Mouse (Mus musculus) stomach, embryonic 14.5 days (tissue): ENCODE data around the gene Map3k5. TPM values are rescaled to one million over a fixed set of nuclear protein-coding genes. Genes with fewer than 3 reads are reported as not detected.

Experiments used
- ATAC-seq: fragments of 200-750 bp; cut with Nextera tagmentation; 2 replicates; pipeline ENCODE4 v1.8.0; 2017; ENCODE audit warnings: low read depth, moderate TSS enrichment; ENCODE audit not compliant: insufficient number of reproducible peaks, insufficient read depth, low FRiP score
- H3K27ac ChIP-seq: fragments of 300-500 bp; sonication (generic); 2 replicates; pipeline ENCODE4 v1.5.1; 2014; ENCODE audit warnings: mild to moderate bottlenecking, low read length, moderate library complexity, mixed read lengths
- H3K27me3 ChIP-seq: fragments of 300-500 bp; sonication (generic); 2 replicates; pipeline ENCODE4 v1.6.1; 2014; ENCODE audit warnings: low read length, control low read depth, mixed read lengths; ENCODE audit not compliant: control insufficient read depth, insufficient read depth
- H3K36me3 ChIP-seq: fragments of 300-500 bp; sonication (generic); 2 replicates; pipeline ENCODE4 v1.6.1; 2014; ENCODE audit warnings: mild to moderate bottlenecking, control low read depth, low read length, moderate library complexity, mixed read lengths; ENCODE audit not compliant: control insufficient read depth, insufficient read depth
- H3K4me1 ChIP-seq: fragments of 300-500 bp; sonication (generic); 2 replicates; pipeline ENCODE4 v1.6.1; 2014; ENCODE audit warnings: low read length, control low read depth, mixed read lengths; ENCODE audit not compliant: control insufficient read depth, insufficient read depth
- H3K4me2 ChIP-seq: fragments of 300-500 bp; sonication (generic); replicated peaks from 2 replicates; pipeline ENCODE4 v1.6.1; 2014; ENCODE audit warnings: low read depth, low read length, control low read depth
- H3K4me3 ChIP-seq: fragments of 300-500 bp; sonication (generic); 2 replicates; pipeline ENCODE4 v1.5.1; 2014; ENCODE audit warnings: low read depth, low read length, control low read depth
- H3K9ac ChIP-seq: fragments of 300-500 bp; sonication (generic); replicated peaks from 2 replicates; pipeline ENCODE4 v1.6.1; 2014; ENCODE audit warnings: low read depth, mild to moderate bottlenecking, control low read depth, low read length, moderate library complexity, mixed read lengths
- H3K9me3 ChIP-seq: fragments of 300-500 bp; sonication (generic); 2 replicates; pipeline ENCODE4 v1.6.1; 2016; ENCODE audit warnings: low read depth, low read length, control low read depth; ENCODE audit not compliant: control insufficient read depth
- WGBS: fragments of 180-500 bp; shearing (Covaris S2); extraction: QIAGEN DNeasy Blood & Tissue Kit; methylation state at CpG from one replicate; pipeline ENCODE4 v1.1.7; 2014; 5-methylcytosine and 5-hydroxymethylcytosine counted together
- polyA plus RNA-seq: library from polyadenylated mRNA; unstranded; fragments of >200 nt; fragmentation: Nextera tagmentation; extraction: Ambion mirVana; gene quantifications from 2 replicates; pipeline ENCODE4 v1.2.1, GENCODE M21; 2014

The Map3k5 gene
- polyA plus RNA-seq, 1 experiment from 2014 or later, result 4.6 TPM

DNA sequence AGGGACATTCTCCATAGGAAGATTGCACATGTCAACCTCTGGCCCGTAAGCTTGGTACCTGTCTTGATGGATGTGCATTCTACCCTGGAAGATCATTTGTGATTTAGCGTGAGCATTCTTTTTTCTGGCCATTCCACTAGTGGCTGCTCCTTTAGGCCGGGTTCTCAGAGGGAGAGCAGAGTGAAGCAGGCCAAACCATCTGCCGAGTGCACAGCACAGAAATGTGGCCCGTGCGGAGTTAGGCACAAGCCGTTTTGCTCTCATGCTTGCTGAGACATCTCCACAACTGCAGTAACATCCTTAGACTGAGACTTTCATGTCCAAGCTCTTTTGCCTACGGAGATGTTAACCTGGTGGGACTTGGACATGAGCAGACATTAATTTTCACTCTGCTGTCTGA is 107.8 kb downstream of the Map3k5 start:
- WGBS, result 89% methylated on average over 8 of the region's 8 CpGs

DNA sequence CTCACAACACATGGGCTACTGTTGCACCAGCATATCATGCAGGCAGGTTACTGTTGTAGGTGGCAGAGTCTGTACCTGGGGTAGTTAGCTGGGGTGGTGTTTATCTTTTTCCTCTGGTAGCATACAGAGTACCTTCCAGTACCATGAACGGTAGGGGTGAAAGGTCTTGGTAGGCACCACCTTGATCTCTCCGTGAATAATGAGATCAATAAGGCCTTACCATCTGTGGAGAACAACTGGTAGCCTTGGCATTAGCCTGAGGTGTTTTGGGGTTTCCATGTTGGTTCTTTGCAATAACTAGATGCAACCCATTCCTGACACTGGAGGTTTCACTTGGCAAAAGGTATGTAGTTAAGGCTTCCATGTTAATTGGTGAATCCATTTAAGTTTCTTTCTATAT is 109.8 kb downstream of the Map3k5 start:
- 90% methylated on average over 2 of the region's 2 CpGs for WGBS
- H3K9me3 ChIP-seq, result no peaks in the 10 kb centered on the region
- H3K4me1 ChIP-seq, result no peaks in the 10 kb centered on the region
- H3K9ac ChIP-seq, result no peak overlapping the region
- H3K4me2 ChIP-seq, result no peak overlapping the region
- H3K36me3 ChIP-seq, result no peaks in the 10 kb centered on the region
- no peak for ATAC-seq
- H3K27ac ChIP-seq, result no peak overlapping the region
- H3K4me3 ChIP-seq, result no peak overlapping the region
- H3K27me3 ChIP-seq, result no peaks in the 10 kb centered on the region

More for the DNA sequence above, 107.8 kb downstream of the Map3k5 start:
- no peak overlapping the region for H3K27ac ChIP-seq
- no peak for ATAC-seq
- no peak overlapping the region for H3K4me2 ChIP-seq
- no peaks in the 10 kb centered on the region for H3K27me3 ChIP-seq
- H3K9me3 ChIP-seq, result no peaks in the 10 kb centered on the region
- no peaks in the 10 kb centered on the region for H3K36me3 ChIP-seq
- no peak overlapping the region for H3K4me3 ChIP-seq
- H3K9ac ChIP-seq, result no peak overlapping the region
- no peaks in the 10 kb centered on the region for H3K4me1 ChIP-seq

DNA sequence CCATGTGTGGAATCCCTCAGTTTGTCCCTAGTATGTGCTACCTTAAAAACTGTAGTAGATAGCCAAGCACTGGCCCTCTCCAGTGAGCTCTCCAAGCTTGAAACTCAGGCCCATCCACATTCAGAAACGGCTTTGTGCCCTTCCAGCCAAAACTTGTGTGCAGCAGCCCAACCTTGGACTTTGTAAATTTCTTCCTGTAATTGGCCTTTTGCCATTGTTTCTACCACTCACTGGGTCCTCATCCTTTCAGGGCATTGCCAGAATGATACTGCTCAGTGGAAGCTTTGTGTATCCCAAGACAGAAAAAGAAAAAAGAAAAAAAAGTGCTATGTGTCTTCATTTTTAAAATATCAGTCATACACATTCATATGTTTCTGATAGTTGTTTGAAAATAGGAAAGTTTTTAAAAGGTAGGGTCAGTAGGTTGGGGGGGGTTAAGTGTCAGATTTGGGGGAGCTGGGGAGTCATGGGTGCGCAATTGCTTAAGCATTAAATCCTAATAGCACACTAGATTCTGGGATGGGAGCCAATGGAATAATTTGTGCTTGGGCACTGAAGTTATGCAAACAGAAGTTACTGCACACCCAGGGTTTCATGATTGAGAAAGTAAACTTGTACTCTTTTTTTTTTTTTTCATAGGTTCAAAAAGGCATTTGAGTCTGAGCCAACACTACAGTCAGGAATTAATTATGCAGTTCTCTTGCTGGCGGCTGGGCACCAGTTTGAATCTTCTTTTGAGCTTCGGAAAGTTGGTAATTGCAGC is 111.6 kb downstream of the Map3k5 start:
- Histone ChIP-seq H3K27ac (peak overlapping the region; percentile 55; the same call in 1 of the 2 replicates), H3K4me3 (no peak overlapping the region), H3K9ac (no peak overlapping the region), H3K9me3 (no peaks in the 10 kb centered on the region), H3K27me3 (no peaks in the 10 kb centered on the region), H3K4me1 (no peaks in the 10 kb centered on the region), H3K4me2 (no peak overlapping the region), H3K36me3 (no peaks in the 10 kb centered on the region)
- ATAC-seq, result 0 out of 2 replicates have a peak, but pooled peaks have one; percentile 53
- WGBS, result 39% methylated on average over 4 of the region's 4 CpGs

DNA sequence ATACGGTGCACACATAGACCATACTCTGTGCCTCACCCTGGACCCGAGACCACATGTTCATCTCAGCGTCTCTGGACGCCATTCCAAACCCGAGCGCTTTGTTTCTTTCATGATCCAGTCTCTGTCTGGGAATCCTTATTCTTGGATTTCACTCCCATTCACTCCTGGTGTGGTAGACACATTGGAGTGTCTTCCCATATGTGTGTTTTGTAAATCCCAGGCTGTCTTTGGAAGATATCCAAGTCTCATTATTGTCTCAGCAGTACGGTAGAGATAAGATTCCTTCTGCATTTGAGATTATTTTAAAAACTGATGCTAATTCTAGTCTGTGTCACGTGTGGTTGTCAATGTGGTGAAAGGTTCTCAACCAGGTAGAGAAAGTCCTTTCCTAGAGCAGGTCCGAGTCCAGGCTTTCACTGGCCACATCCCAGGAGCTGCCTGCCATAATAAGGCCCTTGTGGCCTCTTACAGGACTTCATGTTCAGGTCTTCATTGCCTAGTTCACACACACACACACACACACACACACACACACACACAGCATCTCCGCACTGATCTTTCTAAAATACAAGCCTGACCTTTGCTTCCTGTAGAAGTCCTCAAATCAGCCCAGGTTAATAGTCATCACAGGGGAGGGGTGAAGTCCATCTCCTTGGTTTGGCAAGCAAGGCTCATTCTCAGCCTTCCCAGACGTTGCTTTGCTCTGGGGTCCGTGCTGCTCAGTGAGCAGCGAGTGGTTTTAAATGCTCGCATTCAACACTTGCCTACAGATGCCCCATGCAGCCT is 122.8 kb downstream of the Map3k5 start:
- H3K27me3 ChIP-seq, result no peaks in the 10 kb centered on the region
- H3K4me3 ChIP-seq, result no peak overlapping the region
- no peaks in the 10 kb centered on the region for H3K36me3 ChIP-seq
- no peaks in the 10 kb centered on the region for H3K9me3 ChIP-seq
- WGBS, result 91% methylated on average over 14 of the region's 14 CpGs
- no peak overlapping the region for H3K9ac ChIP-seq
- ATAC-seq, result no peak
- H3K4me2 ChIP-seq, result no peak overlapping the region
- H3K27ac ChIP-seq, result no peak overlapping the region
- H3K4me1 ChIP-seq, result no peaks in the 10 kb centered on the region

- Histone ChIP-seq H3K27ac (no peak overlapping the region), H3K4me2 (no peak overlapping the region), H3K9me3 (no peaks in the 10 kb centered on the region), H3K4me1 (no peaks in the 10 kb centered on the region), H3K9ac (no peak overlapping the region), H3K27me3 (no peaks in the 10 kb centered on the region), H3K36me3 (no peaks in the 10 kb centered on the region), H3K4me3 (no peak overlapping the region)
- 91% methylated on average over 10 of the region's 10 CpGs for WGBS
- ATAC-seq, result no peak
Observed at GRCm38 (mm10) chr10:20058031-20058430, 123.8 kb downstream of the Map3k5 start.

- H3K27ac ChIP-seq, result no peak overlapping the region
- WGBS, result 69% methylated on average over 10 of the region's 10 CpGs
- no peak overlapping the region for H3K9ac ChIP-seq
- H3K4me2 ChIP-seq, result no peak overlapping the region
- H3K4me1 ChIP-seq, result no peaks in the 10 kb centered on the region
- ATAC-seq, result no peak
- H3K4me3 ChIP-seq, result no peak overlapping the region
- no peaks in the 10 kb centered on the region for H3K27me3 ChIP-seq
- no peaks in the 10 kb centered on the region for H3K36me3 ChIP-seq
- H3K9me3 ChIP-seq, result no peaks in the 10 kb centered on the region
Observed at GRCm38 (mm10) chr10:20058841-20059240, 124.6 kb downstream of the Map3k5 start.

- WGBS, result 72% methylated on average over 15 of the region's 15 CpGs
- Histone ChIP-seq H3K27ac (no peak overlapping the region), H3K4me3 (no peak overlapping the region)
Observed at GRCm38 (mm10) chr10:20060320-20060970, 126.2 kb downstream of the Map3k5 start.

DNA sequence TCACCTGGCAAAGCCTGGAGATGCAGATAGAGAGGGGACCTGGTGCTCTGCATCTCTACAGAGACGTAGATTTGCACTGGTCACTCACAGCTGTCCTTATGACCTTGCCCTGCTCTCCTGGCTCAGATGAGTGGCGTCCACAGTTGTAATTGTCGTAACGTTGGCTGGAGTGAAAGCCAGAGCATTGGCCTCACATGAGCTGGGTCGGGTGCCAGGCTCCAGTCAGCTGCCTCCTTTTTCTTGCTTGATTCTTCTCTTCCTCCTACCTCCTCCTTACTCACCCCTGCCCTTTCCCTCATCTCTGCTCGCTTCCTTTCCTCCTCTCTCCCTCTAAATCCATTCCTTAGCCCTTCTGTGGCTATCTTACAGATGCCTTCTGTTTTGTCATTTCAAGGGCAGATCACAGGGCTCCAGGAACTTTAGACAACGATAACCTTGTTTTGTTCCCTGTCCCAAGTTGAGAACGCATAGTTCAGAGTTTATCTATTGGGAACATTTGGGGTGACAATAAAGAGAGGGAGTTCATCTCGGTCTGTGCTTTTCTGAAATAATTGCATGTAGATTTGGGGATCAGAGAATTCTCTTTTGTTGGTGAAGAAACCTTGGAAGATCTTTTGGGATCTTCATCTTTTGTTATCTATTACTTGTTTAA is 130.4 kb downstream of the Map3k5 start:
- Histone ChIP-seq H3K27ac (no peak overlapping the region), H3K4me1 (no peaks in the 10 kb centered on the region), H3K27me3 (no peaks in the 10 kb centered on the region), H3K9ac (no peak overlapping the region), H3K36me3 (no peaks in the 10 kb centered on the region), H3K9me3 (no peaks in the 10 kb centered on the region), H3K4me2 (no peak overlapping the region), H3K4me3 (no peak overlapping the region)
- no peak for ATAC-seq
- 80% methylated on average over 9 of the region's 9 CpGs for WGBS

More at GRCm38 (mm10) chr10:20060320-20060970, 126.2 kb downstream of the Map3k5 start:
- Histone ChIP-seq H3K9me3 (no peaks in the 10 kb centered on the region), H3K36me3 (no peaks in the 10 kb centered on the region), H3K27me3 (no peaks in the 10 kb centered on the region), H3K4me1 (no peaks in the 10 kb centered on the region), H3K9ac (no peak overlapping the region), H3K4me2 (no peak overlapping the region)
- ATAC-seq, result no peak
